Mouse (Mus musculus): ENCODE measurements around the gene E2f8. TPM values are rescaled to one million over a fixed set of nuclear protein-coding genes. Genes with fewer than 3 reads are reported as not detected.
A peak's percentile ranks its signal among the peaks of the same experiment; 100 is the strongest.

The E2f8 gene
- 12.6 TPM in 2 replicates for polyA plus RNA-seq (2015; fragmentation: Nextera tagmentation; extraction: Ambion mirVana)

- Histone ChIP-seq H3K4me3 (peak within 1 kb of the TSS; percentile 72), H3K4me2 (peak within 1 kb of the TSS; percentile 96), H3K9me3 (replicated peaks) (no peaks in the 10 kb centered on the region), H3K27me3 (peaks cover 37% of the 10 kb centered on the region), H3K4me1 (peaks cover 22% of the 10 kb centered on the region), H3K36me3 (ENCODE audit: poor library complexity, severe bottlenecking) (peaks cover 16% of the 10 kb centered on the region), H3K9ac (peak within 1 kb of the TSS; percentile 82), H3K27ac (peak within 1 kb of the TSS; percentile 81)
- under 1% methylated on average over 40 of the region's 41 CpGs for WGBS
- ATAC-seq: peak; percentile 84
Measured at GRCm38 (mm10) chr7:48881486-48881885, at the start of gene E2f8. TSS of gene E2f8 (minus strand) at chr7:48881596.

- Histone ChIP-seq H3K4me2 (no peak overlapping the region), H3K9me3 (replicated peaks) (no peaks in the 10 kb centered on the region), H3K27ac (no peak overlapping the region), H3K36me3 (ENCODE audit: poor library complexity, severe bottlenecking) (no peaks in the 10 kb centered on the region), H3K4me3 (no peak overlapping the region), H3K4me1 (no peaks in the 10 kb centered on the region), H3K9ac (no peak overlapping the region), H3K27me3 (peaks cover 48% of the 10 kb centered on the region)
- 30% methylated on average over 5 of the region's 5 CpGs for WGBS
- ATAC-seq: no peak
Measured at GRCm38 (mm10) chr7:48930399-48930798, 49.0 kb upstream of the E2f8 start.

- Histone ChIP-seq H3K4me3 (no peak overlapping the region), H3K36me3 (ENCODE audit: poor library complexity, severe bottlenecking) (no peaks in the 10 kb centered on the region)
- ATAC-seq: peak; percentile 59
Measured at GRCm38 (mm10) chr7:48928364-48928763, 47.0 kb upstream of the E2f8 start.

GRCm38 (mm10) chr7:48925214-48925613, 43.8 kb upstream of the E2f8 start:
- Histone ChIP-seq H3K4me2 (no peak overlapping the region), H3K4me3 (no peak overlapping the region), H3K9ac (no peak overlapping the region), H3K27me3 (peaks cover 22% of the 10 kb centered on the region), H3K4me1 (no peaks in the 10 kb centered on the region), H3K36me3 (ENCODE audit: poor library complexity, severe bottlenecking) (no peaks in the 10 kb centered on the region), H3K27ac (no peak overlapping the region), H3K9me3 (replicated peaks) (no peaks in the 10 kb centered on the region)
- no peak for ATAC-seq
- WGBS: 88% methylated on average over 3 of the region's 3 CpGs

More at GRCm38 (mm10) chr7:48928364-48928763, 47.0 kb upstream of the E2f8 start:
- H3K9me3 ChIP-seq (replicated peaks): no peaks in the 10 kb centered on the region
- no peak overlapping the region for H3K4me2 ChIP-seq
- no peak overlapping the region for H3K9ac ChIP-seq
- no peak overlapping the region for H3K27ac ChIP-seq
- WGBS: 6% methylated on average over 3 of the region's 3 CpGs
- H3K27me3 ChIP-seq: peaks cover 39% of the 10 kb centered on the region
- no peaks in the 10 kb centered on the region for H3K4me1 ChIP-seq

- 93% methylated on average over 10 of the region's 10 CpGs for WGBS
- no peaks in the 10 kb centered on the region for H3K4me1 ChIP-seq
- H3K4me3 ChIP-seq: no peak overlapping the region
- H3K9me3 ChIP-seq (replicated peaks): no peaks in the 10 kb centered on the region
- no peak overlapping the region for H3K9ac ChIP-seq
- H3K36me3 ChIP-seq (ENCODE audit: poor library complexity, severe bottlenecking): no peaks in the 10 kb centered on the region
- no peak overlapping the region for H3K27ac ChIP-seq
- ATAC-seq: no peak
- peaks cover 30% of the 10 kb centered on the region for H3K27me3 ChIP-seq
- no peak overlapping the region for H3K4me2 ChIP-seq
Measured at GRCm38 (mm10) chr7:48923620-48924019, 42.2 kb upstream of the E2f8 start.

- Histone ChIP-seq H3K36me3 (ENCODE audit: poor library complexity, severe bottlenecking) (no peaks in the 10 kb centered on the region), H3K9ac (no peak overlapping the region), H3K4me1 (peaks cover 19% of the 10 kb centered on the region), H3K4me3 (no peak overlapping the region), H3K9me3 (replicated peaks) (no peaks in the 10 kb centered on the region), H3K27ac (no peak overlapping the region), H3K27me3 (peaks cover 50% of the 10 kb centered on the region), H3K4me2 (no peak overlapping the region; the same call in 1 of the 2 replicates)
- ATAC-seq: no peak
- WGBS: 13% methylated on average over 11 of the region's 11 CpGs
Measured at GRCm38 (mm10) chr7:48918389-48918788, 37.0 kb upstream of the E2f8 start.

- H3K4me3 ChIP-seq: no peak overlapping the region
- H3K4me1 ChIP-seq: peaks cover 19% of the 10 kb centered on the region
- under 1% methylated on average over 5 of the region's 5 CpGs for WGBS
- ATAC-seq: no peak
- no peak overlapping the region for H3K9ac ChIP-seq
- H3K9me3 ChIP-seq (replicated peaks): no peaks in the 10 kb centered on the region
- H3K27me3 ChIP-seq: peaks cover 50% of the 10 kb centered on the region
- H3K4me2 ChIP-seq: no peak overlapping the region; the same call in 1 of the 2 replicates
- H3K27ac ChIP-seq: no peak overlapping the region
- H3K36me3 ChIP-seq (ENCODE audit: poor library complexity, severe bottlenecking): no peaks in the 10 kb centered on the region
Measured at GRCm38 (mm10) chr7:48917988-48918387, 36.6 kb upstream of the E2f8 start.

- ATAC-seq: no peak
- H3K9me3 ChIP-seq (replicated peaks): no peaks in the 10 kb centered on the region
Measured at GRCm38 (mm10) chr7:48917463-48917862, 36.1 kb upstream of the E2f8 start.

GRCm38 (mm10) chr7:48914630-48915506, 33.5 kb upstream of the E2f8 start:
- peaks cover 30% of the 10 kb centered on the region for H3K4me1 ChIP-seq
- no peak overlapping the region for H3K27ac ChIP-seq
- H3K36me3 ChIP-seq (ENCODE audit: poor library complexity, severe bottlenecking): no peaks in the 10 kb centered on the region
- no peak overlapping the region for H3K4me2 ChIP-seq
- no peaks in the 10 kb centered on the region for H3K9me3 ChIP-seq (replicated peaks)
- no peak overlapping the region for H3K9ac ChIP-seq
- H3K27me3 ChIP-seq: peaks cover 51% of the 10 kb centered on the region
- peak; percentile 48; the same call in 1 of the 2 replicates for ATAC-seq
- WGBS: 35% methylated on average over 12 of the region's 12 CpGs
- no peak overlapping the region for H3K4me3 ChIP-seq

More at GRCm38 (mm10) chr7:48917463-48917862, 36.1 kb upstream of the E2f8 start:
- 12% methylated on average over 5 of the region's 5 CpGs for WGBS
- H3K4me1 ChIP-seq: peaks cover 19% of the 10 kb centered on the region
- H3K36me3 ChIP-seq (ENCODE audit: poor library complexity, severe bottlenecking): no peaks in the 10 kb centered on the region
- H3K27ac ChIP-seq: no peak overlapping the region
- no peak overlapping the region for H3K4me3 ChIP-seq
- peaks cover 50% of the 10 kb centered on the region for H3K27me3 ChIP-seq
- H3K9ac ChIP-seq: no peak overlapping the region
- H3K4me2 ChIP-seq: no peak overlapping the region

GRCm38 (mm10) chr7:48911146-48911545, 29.8 kb upstream of the E2f8 start:
- Histone ChIP-seq H3K9ac (no peak overlapping the region), H3K4me2 (no peak overlapping the region), H3K27ac (no peak overlapping the region), H3K4me1 (peaks cover 35% of the 10 kb centered on the region), H3K27me3 (peaks cover 45% of the 10 kb centered on the region), H3K9me3 (replicated peaks) (no peaks in the 10 kb centered on the region), H3K36me3 (ENCODE audit: poor library complexity, severe bottlenecking) (no peaks in the 10 kb centered on the region), H3K4me3 (no peak overlapping the region)
- no peak for ATAC-seq

GRCm38 (mm10) chr7:48910282-48910681, 28.9 kb upstream of the E2f8 start:
- Histone ChIP-seq H3K4me2 (no peak overlapping the region), H3K27me3 (peaks cover 42% of the 10 kb centered on the region), H3K9me3 (replicated peaks) (no peaks in the 10 kb centered on the region), H3K9ac (no peak overlapping the region), H3K4me1 (peaks cover 28% of the 10 kb centered on the region), H3K36me3 (ENCODE audit: poor library complexity, severe bottlenecking) (no peaks in the 10 kb centered on the region), H3K27ac (no peak overlapping the region), H3K4me3 (no peak overlapping the region)
- ATAC-seq: peak; percentile 23
- 18% methylated on average over 6 of the region's 6 CpGs for WGBS

- Histone ChIP-seq H3K36me3 (ENCODE audit: poor library complexity, severe bottlenecking) (no peaks in the 10 kb centered on the region), H3K4me1 (peaks cover 22% of the 10 kb centered on the region), H3K27me3 (peaks cover 47% of the 10 kb centered on the region), H3K4me3 (no peak overlapping the region), H3K4me2 (no peak overlapping the region), H3K9ac (no peak overlapping the region), H3K9me3 (replicated peaks) (no peaks in the 10 kb centered on the region), H3K27ac (no peak overlapping the region)
- WGBS: 51% methylated on average over 4 of the region's 4 CpGs
- peak; percentile 62; the same call in 1 of the 2 replicates for ATAC-seq
Measured at GRCm38 (mm10) chr7:48909342-48909671, 27.9 kb upstream of the E2f8 start.
